Comparison of ENCODE assay signal across 10 mouse cellular contexts in genomic region chr2:156732109-156732508, GRCm38 (mm10). TPM values are rescaled to one million over a fixed set of nuclear protein-coding genes. Genes with fewer than 3 reads are reported as not detected.
DNase-seq lines count a peak whose midpoint lies in the region; ATAC-seq and TF ChIP-seq lines count a peak whose summit lies in the region.
"Had no signal": no experiment of that assay in that cellular context is flagged by ENCODE, and none has a peak within 500 bp of the region (broad histone marks: within the 10 kb centered on the region; RNA-seq: fewer than 3 reads in every experiment).

No protein-coding gene starts in this region.

- no peaks in the 10 kb centered on the region for H3K36me3 ChIP-seq in kidney, embryonic 15.5 days
- no peaks in the 10 kb centered on the region for H3K36me3 ChIP-seq in lung, embryonic 14.5 days (ENCODE audit: insufficient read depth)

- H3K9me3 ChIP-seq in kidney, embryonic 15.5 days (replicated peaks), result no peaks in the 10 kb centered on the region
- H3K9me3 ChIP-seq in lung, embryonic 14.5 days (ENCODE audit: low read depth, low read length), result no peaks in the 10 kb centered on the region
- H3K9me3 ChIP-seq: midbrain, embryonic 12.5 days had no signal

- H3K4me3 ChIP-seq in kidney, embryonic 15.5 days (replicated peaks), result no peak overlapping the region
- H3K4me3 ChIP-seq in lung, embryonic 14.5 days (ENCODE audit: low read depth, low read length), result no peak overlapping the region
- H3K4me3 ChIP-seq: midbrain, embryonic 12.5 days had no signal

- peaks cover 71% of the 10 kb centered on the region for H3K4me1 ChIP-seq in kidney, embryonic 15.5 days
- peaks cover 7% of the 10 kb centered on the region; the same call in 1 of the 2 replicates for H3K4me1 ChIP-seq in lung, embryonic 14.5 days (ENCODE audit: insufficient read depth)

- H3K27ac ChIP-seq in kidney, embryonic 15.5 days, result peak overlapping the region; percentile 30; the same call in 1 of the 2 replicates
- H3K27ac ChIP-seq in lung, embryonic 14.5 days (ENCODE audit: low read depth), result 0 out of 2 replicates have a peak overlapping the region, but pooled peaks have one; percentile 12
- H3K27ac ChIP-seq: midbrain, embryonic 12.5 days had no signal

- intact Hi-C loops in gastrocnemius, postnatal 36 days (cut with DNase I), result no loop called here

- DNase-seq in cerebellum, adult 9-10 months, result peak; percentile 43
- DNase-seq in NIH3T3 (ENCODE audit: low read depth), result peak; percentile 63
- DNase-seq in gastrocnemius, postnatal 36 days, result peak; percentile 57 to 74
- DNase-seq in lung, embryonic 14.5 days, result no peak
- peak; percentile 65 for DNase-seq in testis, postnatal 10 days (ENCODE audit: low spot score)
- no peak for DNase-seq in Muller cell, postnatal 12 days (ENCODE audit: inconsistent ontology term)

- TF ChIP-seq CTCF in lung, embryonic 14.5 days (IDR thresholded peaks at IDR 0.05; ENCODE audit: low read depth), result no peak

- H3K27me3 ChIP-seq in kidney, embryonic 15.5 days, result no peaks in the 10 kb centered on the region
- no peaks in the 10 kb centered on the region for H3K27me3 ChIP-seq in lung, embryonic 14.5 days (ENCODE audit: insufficient read depth, low read length)
- H3K27me3 ChIP-seq: midbrain, embryonic 12.5 days had no signal

- no peak for ATAC-seq in cerebellum, adult (ENCODE audit: insufficient number of reproducible peaks, low FRiP score, low TSS enrichment)
- ATAC-seq in kidney, embryonic 15.5 days (replicated peaks; ENCODE audit: low FRiP score), result peak; percentile 47
- ATAC-seq in lung, embryonic 14.5 days (ENCODE audit: insufficient read depth), result no peak

- H3K9ac ChIP-seq in kidney, embryonic 15.5 days, result no peak overlapping the region
- H3K9ac ChIP-seq in lung, embryonic 14.5 days, result no peak overlapping the region
- H3K9ac ChIP-seq: midbrain, embryonic 12.5 days had no signal

- 53% methylated on average over 6 of the region's 6 CpGs for WGBS in kidney, embryonic 15.5 days
- WGBS in lung, embryonic 14.5 days, result 48% methylated on average over 6 of the region's 6 CpGs

- no peak overlapping the region for H3K4me2 ChIP-seq in kidney, embryonic 15.5 days
- H3K4me2 ChIP-seq in lung, embryonic 14.5 days, result no peak overlapping the region
- H3K4me2 ChIP-seq: midbrain, embryonic 12.5 days had no signal

RNA-seq across cellular contexts. Expression of gene Myl9, which starts 43.1 kb away (rescaled TPM):
- total RNA-seq in gastrocnemius, postnatal 36 days (2021), result 10 to 100 TPM; 44.2 to 82.8 TPM
- polyA plus RNA-seq in kidney, embryonic 15.5 days (2015; fragmentation: Nextera tagmentation; extraction: Ambion mirVana), result 305 and 466 TPM in 2 replicates
- polyA plus RNA-seq in lung, embryonic 14.5 days (2014; fragmentation: Nextera tagmentation; extraction: Ambion mirVana), result 397 and 446 TPM in 2 replicates
- total RNA-seq: common myeloid progenitor, adult 5-6 weeks had no signal

Comparison
In these comparisons a context has a peak if more than half of its experiments do, and no peak if none do; other contexts are left out.
1. DNase-seq: peak in cerebellum, adult 9-10 months (single experiment), NIH3T3 (single experiment), gastrocnemius, postnatal 36 days (2 of 2) and testis, postnatal 10 days (single experiment); none in lung, embryonic 14.5 days (single experiment) and Muller cell, postnatal 12 days (single experiment).